Mouse (Mus musculus): Measurements from ENCODE around the gene Map3k19.

DNA sequence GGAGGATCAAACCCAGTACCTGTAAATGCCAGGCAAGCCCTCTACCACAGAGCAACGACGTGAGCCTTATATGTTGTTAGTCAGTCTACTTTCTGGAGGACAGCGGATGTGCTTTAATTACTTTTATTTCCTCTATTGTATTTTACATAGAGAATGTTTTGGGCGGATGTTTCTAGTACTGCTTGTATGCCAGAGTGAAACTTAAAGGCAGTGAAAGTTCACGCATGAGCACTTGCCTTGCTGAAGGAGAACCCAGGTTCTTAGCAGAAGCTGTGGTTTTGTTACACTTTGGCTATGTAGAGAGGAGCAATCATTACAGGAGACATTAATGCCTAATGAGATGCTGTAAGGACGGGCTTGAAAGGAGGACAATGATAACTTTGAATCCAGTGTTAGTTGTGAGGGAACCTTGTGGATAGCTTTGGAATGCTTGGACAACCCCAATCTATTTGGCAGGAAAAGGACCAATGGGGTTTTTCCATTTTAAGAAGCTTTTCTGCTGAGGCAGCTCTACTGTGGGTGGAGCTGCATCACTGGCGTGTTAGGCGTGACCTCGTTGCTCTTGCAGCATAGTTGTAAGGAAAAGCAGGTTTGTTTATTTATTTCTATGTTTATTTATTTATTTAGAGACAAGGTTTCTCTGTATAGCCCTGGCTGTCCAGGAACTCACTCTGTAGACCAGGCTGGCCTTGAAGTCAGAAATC, 4.3 kb upstream of the Map3k19 start:
- TF ChIP-seq MAFK (IDR thresholded peaks at IDR 0.05; ENCODE audit: insufficient read depth, low read depth, low read length) (no peak), HCFC1 (IDR thresholded peaks at IDR 0.05; ENCODE audit: borderline replicate concordance, insufficient read depth, low read length) (no peak), ZNF384 (IDR thresholded peaks at IDR 0.05; ENCODE audit: low read depth, low read length) (no peak)

All from ES-E14 (cell line).